Mouse (Mus musculus) 3134 (cell line): ENCODE results near the gene Spaca4.

Source experiments
- DNase-seq: peaks from one replicate; pipeline ENCODE4 v3.0.0-alpha.2; 2011; ENCODE audit warnings: low spot score; ENCODE audit not compliant: insufficient read length; ENCODE audit errors: extremely low read depth

Spaca4 gene

DNA sequence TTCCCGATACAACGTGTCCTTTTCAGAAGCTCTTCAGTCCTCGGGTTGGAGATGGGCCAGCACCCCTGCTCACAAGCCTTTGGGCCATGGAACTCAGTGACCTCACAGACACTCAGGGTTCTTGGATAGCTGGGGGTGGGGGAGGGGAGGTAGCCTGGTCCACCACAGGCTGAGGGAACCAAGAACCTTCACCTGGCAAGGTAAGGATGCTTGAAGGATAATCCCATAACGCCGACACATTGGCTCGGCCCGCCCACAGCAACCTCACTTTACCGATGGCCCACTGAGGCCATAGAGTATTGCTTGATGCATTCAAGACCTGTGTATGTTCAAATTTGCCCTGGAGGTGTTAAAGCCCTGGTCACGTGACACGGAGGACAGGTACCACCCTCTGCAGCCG lies at the start of gene Spaca4:
Gene Spaca4, minus strand, starts transcription at position 101 of the 400 bp plus-strand sequence.
- no peak for DNase-seq

DNA sequence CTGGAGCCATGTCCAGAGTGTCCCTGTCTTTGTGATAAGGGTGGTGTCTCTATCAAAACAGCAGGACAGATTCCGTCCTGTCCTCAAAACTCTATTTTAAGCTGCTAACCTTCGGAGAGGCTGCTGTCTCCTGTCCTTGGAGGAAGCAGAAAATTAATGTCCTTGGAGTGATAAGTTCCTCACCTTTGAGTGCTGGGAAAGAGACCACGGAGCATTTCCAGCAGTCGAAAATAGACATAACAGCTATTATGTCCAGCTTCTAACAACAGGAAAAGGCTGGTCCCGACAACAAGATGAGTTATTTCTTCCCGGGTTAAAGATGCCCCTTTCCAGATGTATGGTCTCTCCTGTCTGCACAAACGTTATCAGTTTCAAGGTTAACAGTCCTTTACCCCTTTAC lies 49.6 kb upstream of the Spaca4 start:
- no peak for DNase-seq

DNA sequence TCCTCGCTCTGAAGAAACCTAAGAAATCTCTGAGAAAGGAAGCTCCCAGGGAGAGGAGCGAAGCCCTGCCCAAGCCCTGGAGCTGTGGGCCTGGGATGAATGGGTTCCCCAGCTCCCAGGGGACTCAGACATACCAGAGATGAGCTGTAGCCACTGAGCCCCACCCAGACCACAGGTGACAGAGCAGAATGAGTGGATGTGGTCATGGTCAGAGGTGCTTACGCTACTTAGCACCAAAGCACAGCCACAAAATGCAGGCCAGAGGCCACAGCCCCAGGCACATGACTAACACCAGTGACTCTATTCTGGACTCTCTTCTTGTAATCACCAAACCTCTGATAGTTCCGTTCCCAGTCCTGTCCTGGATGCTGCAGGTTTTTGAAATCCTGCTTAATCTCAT lies 45.5 kb upstream of the Spaca4 start:
- peak; percentile 85 for DNase-seq

DNA sequence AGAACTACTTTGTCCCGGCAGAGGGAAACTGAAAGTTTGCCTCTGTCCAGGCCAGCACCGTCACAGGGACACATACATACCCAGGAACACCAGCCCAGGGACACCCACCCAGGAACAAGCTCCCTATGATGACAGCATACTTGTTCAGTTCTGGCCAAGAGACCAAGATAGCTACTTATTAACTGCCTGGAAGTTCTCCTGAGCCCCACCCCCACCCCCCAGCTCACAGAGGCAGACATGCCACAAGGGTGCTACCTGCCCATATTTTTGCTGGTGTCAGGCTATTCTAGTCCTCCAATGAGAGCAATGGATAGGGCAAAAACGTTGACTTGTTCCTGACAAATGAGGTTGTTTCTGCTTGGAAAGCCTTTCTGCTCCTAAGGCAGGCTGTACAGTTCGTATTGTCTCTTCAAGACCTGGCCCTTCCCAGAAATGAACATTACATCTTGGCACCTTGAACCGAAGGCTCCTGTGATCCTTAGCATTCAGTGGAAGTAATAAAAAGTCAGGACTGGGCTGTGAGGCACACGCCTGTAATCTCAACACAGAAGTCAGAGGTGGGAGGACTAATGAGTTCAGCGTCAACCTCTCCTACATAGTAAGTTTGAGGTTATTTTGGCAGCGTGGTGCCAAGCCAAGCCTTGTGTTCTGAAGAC lies 44.9 kb upstream of the Spaca4 start:
- DNase-seq, result no peak

DNA sequence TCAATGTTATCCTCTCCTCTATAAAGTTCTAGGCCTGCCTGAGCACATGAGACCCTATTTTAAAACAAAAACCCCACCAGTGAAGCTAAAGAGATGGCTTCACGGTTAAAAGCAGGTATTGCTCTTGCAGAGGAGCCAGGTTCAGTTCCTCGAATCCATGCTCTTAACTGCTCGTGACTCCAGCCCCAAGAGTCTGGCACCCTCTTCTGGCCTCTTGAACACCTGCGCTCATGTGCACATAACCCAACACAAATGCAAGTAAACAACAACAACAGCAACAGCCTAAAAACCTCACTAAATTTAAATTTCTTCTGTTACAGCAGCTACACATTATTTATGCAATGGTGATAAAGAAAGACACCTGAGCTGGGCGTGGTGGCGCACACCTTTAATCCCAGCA lies 41.9 kb upstream of the Spaca4 start:
- DNase-seq, result no peak

DNA sequence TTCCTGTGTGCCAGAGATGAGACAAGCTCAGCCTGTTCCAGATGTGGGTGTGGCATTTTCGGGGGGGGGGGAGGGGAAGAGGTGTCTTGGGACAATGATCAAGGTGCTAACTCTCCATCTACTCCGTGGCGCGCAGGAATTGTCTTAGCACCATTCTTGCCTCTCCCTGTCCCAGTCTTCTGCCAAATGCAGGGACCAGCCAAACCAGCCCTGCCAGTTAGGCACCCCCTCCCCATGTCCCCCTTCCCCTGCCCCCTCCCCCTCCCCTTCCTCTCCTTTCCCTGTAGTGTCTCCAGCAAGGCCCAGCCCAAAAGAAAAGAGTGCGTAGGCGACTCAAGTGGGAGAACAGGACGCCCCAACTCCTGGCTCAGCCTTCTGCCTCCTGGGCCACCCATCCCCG lies 41.2 kb upstream of the Spaca4 start:
- no peak for DNase-seq

DNA sequence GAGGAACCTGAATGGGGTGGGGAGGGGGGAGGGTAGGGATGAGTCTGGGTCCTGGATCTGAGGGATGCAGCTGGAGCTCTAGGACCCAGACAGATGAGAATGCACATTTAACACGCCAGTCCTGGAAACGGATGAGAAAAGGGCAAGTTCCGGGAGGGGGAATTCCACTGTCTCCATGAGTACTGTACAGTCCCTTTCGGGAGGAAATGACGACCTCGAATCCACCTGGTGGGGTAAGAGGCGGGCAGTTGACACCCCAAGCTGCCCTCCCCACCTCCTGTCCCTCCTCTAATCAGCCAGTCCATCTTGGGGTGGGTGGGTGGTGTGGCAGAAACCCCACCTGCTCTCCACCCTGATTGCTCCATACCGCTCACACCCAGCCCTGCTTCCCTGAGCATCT lies 40.4 kb upstream of the Spaca4 start:
- DNase-seq, result no peak

DNA sequence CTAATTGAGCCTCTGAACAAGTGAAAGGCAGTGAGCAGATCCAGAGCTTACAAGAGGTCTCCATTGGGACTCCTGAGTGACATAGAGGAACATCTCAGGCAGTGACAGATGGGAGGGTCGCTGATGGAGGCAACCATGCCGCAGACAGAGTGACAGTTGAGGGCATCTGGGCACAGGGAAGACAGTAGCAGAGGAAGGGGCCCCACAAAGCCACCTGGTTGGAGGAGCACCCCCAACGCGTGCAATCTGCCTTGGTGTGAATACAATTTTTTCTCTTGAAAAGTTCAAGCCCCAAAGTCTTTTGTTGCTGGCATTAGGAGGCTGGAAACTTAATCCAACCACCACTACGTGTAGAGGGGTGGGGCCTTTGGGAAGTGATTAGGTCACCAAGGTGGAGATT lies 34.5 kb upstream of the Spaca4 start:
- no peak for DNase-seq

DNA sequence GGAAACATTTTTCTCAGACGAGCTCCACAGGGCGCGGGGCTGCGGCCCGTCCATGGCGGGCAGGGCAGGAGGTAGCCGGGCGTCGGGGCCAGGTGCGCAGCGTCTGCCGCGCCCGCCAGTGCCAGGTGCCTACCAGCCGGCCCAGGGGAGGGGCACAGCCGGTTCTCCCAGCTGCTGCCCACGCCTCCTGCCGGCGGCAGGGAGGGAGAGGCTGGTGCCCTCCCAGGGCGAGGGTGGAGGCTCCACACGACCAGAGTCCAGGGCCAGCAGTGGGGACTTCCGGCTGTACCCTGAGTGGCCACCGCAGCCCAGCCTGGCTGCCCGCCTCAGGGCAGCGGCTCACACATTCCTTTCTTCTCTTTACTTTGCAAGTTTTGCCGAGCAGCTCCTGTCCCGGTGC lies 33.8 kb upstream of the Spaca4 start:
- peak; percentile 76 for DNase-seq

DNA sequence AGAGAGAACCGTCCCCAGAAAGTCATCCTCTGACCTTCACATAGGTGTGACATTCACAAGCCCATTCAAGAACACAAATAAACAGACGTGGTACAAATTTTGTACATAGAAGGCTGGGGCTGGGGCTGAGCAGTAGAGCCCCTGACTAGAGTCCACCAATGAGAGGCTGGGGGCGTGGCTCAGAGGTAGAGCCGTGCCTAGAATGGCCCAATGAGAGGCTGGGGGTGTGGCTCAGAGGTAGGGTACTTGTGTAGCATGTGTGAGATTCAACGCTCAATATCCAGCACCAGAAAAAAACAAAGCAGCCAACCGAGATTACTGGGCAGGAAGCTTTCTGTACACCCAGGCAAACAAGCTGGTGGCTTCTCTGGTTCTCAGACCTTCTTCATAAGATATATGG lies 30.1 kb upstream of the Spaca4 start:
- DNase-seq, result no peak

DNA sequence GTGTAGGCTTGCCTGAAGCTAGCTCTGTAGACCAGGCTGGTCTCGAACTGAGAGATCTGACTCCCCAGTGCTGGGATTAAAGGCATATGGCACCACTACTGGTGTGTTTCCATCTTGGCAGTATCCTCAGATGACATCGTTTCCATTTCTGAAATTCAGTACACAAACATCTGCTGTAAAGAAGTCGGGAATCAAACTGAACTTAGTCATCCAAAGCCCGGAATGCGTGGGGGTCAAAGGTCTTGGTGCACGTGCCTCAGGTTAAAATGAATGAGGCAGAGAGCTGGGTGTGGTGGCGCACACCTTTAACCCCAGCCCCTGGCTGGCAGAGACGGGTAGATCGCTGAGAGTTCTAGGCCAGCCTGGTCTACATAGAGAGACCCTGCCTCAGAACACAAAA lies 24.5 kb upstream of the Spaca4 start:
- no peak for DNase-seq

DNA sequence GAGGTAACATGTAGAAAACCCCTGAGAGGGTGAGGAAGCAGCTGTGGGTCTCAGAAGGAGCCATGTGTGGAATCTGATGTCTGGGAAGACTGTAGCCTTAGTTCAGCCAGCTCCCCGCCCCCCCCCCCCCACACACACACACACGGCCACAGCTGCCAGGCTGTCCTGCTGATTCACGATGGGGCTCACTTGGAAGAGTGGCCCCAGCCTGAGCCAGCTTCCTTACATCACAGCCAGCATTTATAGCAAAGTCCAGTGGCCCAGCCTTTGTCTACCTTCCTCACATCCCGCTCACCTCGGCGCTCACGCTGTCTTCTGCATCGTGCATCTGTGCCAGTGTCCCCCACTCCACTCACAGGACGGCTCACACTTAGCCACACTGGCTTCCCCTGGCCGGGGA lies 23.8 kb upstream of the Spaca4 start:
- peak; percentile 65 for DNase-seq

DNA sequence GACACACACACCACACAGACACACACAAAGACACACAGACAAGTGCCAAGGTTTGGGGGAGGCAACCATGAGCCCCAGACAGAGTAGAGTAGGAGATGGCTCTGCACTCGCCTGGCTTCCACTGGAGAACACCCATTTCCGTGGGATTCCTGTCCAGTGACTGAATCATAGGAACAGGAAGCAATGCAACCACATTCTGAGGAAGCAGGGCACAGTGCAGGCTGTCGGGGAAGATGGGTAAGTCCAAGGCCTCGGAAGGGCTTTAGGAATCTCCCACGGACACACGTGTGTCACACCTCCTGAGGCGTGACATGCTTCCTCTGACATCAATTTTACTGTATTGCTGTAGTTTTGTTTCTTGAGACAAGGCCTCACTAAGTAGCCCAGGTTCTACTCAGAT lies 22.5 kb upstream of the Spaca4 start:
- DNase-seq, result no peak

DNA sequence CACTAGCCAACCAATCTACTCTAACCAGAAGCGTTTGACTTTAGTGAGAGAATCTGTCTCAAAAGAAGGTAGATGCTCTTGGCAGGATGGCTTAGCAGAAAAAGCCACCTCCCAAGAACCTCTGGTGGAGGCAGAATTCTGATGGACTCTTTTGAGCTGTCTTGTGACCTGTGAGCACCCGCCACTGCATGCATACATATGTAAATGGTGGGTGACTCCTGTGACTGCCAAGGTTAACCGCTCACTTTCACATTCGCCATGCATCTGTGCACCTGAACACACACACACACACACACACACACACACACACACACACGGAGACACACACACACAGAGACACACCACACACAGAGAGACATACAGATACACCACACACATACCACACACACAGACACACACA lies 21.8 kb upstream of the Spaca4 start:
- DNase-seq, result no peak

DNA sequence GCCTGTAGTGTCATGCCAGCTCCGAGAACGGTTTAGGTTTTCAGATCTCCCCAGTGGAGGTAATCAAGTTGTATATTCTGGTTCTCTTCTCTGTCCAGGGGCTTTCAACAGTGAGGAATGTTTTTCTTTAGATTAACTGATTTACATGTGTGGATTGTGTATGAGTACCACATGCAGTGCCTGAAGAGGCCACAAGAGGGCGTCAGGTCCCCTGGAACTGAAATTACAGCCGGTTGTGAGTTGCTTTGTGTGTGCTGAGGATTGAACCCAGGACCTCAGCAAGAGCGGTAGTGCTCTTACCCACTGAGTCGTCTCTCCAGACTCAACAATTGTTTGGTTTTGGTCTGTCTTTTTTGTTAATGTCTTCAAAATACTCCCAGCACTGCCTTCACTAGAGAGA lies 20.9 kb upstream of the Spaca4 start:
- no peak for DNase-seq

DNA sequence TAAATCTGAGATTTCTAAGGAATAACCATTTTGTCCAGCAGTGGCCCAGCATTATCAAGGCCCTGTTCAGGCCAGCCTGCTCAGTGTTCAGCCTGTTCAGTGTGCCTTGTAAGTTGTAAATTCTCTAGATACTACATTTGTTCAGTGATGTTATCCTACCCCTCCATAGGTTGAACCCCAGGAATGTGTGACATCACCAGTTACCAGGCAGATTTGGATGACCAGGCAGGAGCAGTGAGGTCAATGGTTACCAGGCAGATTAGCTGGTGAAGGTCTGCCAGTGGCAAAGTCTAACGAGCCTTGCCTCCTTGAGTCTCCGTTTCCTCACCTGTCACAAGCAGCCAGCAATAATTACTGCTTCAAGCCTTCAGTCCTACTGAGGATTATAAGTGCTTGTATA lies 18.8 kb upstream of the Spaca4 start:
- no peak for DNase-seq

DNA sequence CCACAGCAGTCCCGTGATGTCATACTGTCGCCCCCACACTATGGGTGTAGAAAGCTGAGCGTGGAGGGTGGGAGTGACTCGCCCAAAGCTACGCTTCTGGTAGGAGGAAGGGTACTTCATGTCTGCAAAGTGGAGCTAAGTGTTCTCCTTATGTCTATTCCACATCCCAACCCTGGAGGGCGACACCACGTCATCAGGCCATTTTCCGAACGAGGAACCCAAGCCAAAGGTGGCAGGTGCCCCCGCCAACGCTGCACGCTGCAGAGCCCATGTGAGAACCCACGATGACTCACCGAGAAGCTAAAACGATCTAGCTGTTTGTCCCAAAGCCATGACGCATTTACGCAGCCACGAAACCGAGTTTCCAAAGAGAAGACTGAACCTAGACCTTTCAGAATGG lies 16.7 kb upstream of the Spaca4 start:
- peak; percentile 81 for DNase-seq

DNA sequence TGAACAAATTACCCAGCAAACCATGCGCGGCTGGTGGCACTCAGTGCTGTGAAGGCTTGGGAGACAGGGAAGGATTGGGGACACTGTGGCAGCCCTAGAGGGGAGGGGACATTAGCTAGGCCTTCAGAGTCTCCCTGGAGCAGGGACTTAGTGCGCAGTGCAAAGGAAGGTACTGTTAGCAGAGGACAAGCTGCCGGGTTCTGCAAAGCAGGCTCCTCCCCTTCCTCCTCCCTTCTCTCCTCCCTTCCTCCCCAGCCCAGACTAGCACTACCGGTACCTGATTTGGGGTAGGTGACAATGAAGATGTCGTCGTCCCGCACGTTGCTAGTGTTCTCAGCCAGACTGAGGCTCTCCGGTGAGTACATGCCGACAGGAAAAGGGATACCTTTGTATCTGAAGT lies 16.2 kb upstream of the Spaca4 start:
- no peak for DNase-seq

DNA sequence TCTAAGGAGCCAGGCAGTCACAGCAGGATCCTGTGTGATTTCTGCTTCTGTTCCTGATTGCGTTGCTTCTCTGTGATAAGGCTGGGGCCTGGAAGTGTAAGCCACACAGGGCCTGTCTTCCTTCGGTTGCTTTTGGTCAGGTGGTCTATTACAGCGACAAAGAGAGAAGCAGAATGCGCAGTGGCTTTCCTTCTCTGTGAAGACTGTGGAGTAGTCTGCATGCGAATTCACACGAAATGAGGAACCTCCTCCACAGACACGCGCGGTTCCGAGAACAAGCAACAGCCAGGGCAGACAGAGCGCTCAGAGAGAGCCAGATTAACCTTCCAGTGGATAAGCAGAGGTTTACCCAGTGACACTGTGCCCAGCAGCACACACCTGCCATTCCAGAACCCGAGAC lies 15.7 kb upstream of the Spaca4 start:
- DNase-seq, result no peak

DNA sequence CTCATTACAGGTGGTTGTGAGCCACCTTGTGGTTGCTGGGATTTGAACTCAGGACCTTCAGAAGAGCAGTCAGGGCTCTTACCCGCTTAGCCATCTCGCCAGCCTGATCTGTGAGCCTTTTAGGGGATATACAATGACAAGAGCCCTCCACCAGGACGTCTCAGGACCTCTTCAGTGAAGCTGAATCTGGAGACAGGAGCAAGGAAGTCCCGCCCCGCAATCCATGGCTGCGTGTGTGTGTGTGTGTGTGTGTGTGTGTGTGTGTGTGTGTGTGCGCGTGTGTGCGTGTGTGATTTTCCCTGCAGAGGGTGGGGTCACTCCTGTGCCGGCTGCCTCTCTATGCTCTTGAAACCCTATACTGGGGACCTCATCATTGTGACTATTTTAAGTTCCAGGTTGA lies 14.2 kb upstream of the Spaca4 start:
- no peak for DNase-seq

DNA sequence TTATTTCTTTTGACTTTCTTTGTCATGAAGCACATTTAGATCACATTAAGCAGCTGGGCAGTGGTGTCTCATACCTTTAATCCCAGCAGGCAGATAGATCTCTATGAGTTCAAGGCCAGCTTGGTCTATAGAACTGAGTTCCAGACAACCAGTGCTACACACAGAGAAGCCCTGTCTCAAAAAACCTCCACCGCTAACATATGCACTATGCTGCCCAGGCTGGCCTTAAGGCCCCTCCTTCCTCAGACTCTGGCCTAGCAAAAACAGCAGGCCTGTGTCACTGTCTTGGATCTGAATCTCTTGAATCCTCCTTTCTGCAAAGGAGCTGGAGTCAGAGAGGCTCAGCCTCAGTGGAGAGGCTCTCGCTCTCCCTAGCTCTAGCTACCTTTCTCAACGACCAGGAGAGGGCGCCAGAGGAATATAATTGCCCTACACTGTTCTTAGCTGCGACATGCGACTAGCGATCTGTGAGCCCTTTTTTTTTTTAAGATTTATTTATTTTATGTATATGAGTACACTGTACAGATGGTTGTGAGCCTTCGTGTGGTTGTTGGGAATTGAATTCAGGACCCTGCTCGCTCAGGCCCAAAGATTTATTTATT lies 13.7 kb upstream of the Spaca4 start:
- DNase-seq, result no peak

DNA sequence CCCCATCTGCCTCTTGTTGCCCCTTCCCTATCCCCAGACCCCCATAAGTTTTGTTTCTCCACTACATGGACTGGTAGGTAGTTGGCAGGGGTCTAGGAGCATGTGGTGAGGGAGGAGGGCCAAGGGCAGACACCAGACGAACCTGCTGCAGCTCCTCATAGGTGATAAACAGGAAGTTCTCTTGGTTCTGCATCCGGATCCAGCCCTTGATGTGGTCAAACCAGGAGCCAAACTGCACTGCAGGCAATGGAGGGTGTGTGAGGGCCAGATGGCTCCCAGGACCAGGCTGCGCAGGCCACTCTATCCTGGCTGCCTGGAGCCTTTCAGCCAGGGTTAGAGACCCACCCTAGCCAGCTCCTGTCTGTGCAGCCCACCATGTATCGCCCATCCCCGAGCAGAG lies 7.9 kb upstream of the Spaca4 start:
- no peak for DNase-seq
